Mouse (Mus musculus) limb, embryonic 11.5 days (tissue): ENCODE data around the gene Pon2. TPM values are rescaled to one million over a fixed set of nuclear protein-coding genes. Genes with fewer than 3 reads are reported as not detected.

ENCODE experiments used
- ATAC-seq: fragments of 200-750 bp; cut with Nextera tagmentation; 2 replicates; pipeline ENCODE4 v1.8.0; 2017; ENCODE audit warnings: low read depth; ENCODE audit not compliant: insufficient number of reproducible peaks, low FRiP score, low TSS enrichment
- DNase-seq: peaks from one replicate; pipeline ENCODE4 v3.0.0-alpha.2; 2015; ENCODE audit warnings: low spot score
- H3K27ac ChIP-seq: fragments of 300-500 bp; sonication (generic); replicated peaks from 2 replicates; pipeline ENCODE4 v1.5.1; 2014; ENCODE audit warnings: low read depth, mild to moderate bottlenecking, low read length
- H3K27me3 ChIP-seq: fragments of 300-500 bp; sonication (generic); 2 replicates; pipeline ENCODE4 v1.6.1; 2014; ENCODE audit warnings: mild to moderate bottlenecking, low read length, mixed read lengths; ENCODE audit not compliant: control insufficient read depth, insufficient read depth
- H3K36me3 ChIP-seq: fragments of 300-500 bp; sonication (generic); 2 replicates; pipeline ENCODE4 v1.6.1; 2014; ENCODE audit warnings: mild to moderate bottlenecking, low read length, moderate library complexity, mixed read lengths; ENCODE audit not compliant: control insufficient read depth, insufficient read depth
- H3K4me1 ChIP-seq: fragments of 300-500 bp; sonication (generic); 2 replicates; pipeline ENCODE4 v1.6.1; 2014; ENCODE audit warnings: low read length, mixed read lengths; ENCODE audit not compliant: control insufficient read depth, insufficient read depth
- H3K4me2 ChIP-seq: fragments of 300-500 bp; sonication (generic); 2 replicates; pipeline ENCODE4 v1.6.1; 2014; ENCODE audit warnings: low read depth, mild to moderate bottlenecking, moderate library complexity; ENCODE audit not compliant: severe bottlenecking
- H3K4me3 ChIP-seq: fragments of 300-500 bp; sonication (generic); 2 replicates; pipeline ENCODE4 v1.5.1; 2014; ENCODE audit warnings: low read depth, low read length
- H3K9ac ChIP-seq: fragments of 300-500 bp; sonication (generic); 2 replicates; pipeline ENCODE4 v1.6.1; 2014; ENCODE audit warnings: mild to moderate bottlenecking, low read length
- H3K9me3 ChIP-seq: fragments of 300-500 bp; sonication (generic); 2 replicates; pipeline ENCODE4 v1.6.1; 2016; ENCODE audit warnings: low read length; ENCODE audit not compliant: control insufficient read depth
- WGBS: fragments of 180-500 bp; shearing (Covaris S2); extraction: QIAGEN DNeasy Blood & Tissue Kit; methylation state at CpG from one replicate; pipeline ENCODE4 v1.1.7; 2014; 5-methylcytosine and 5-hydroxymethylcytosine counted together
- polyA plus RNA-seq: library from polyadenylated mRNA; unstranded; fragments of >200 nt; fragmentation: Nextera tagmentation; extraction: Ambion mirVana; gene quantifications from 2 replicates; pipeline ENCODE4 v1.2.1, GENCODE M21; 2014

The Pon2 gene
- polyA plus RNA-seq, 1 experiment from 2014 or later = 17.0 TPM

DNA sequence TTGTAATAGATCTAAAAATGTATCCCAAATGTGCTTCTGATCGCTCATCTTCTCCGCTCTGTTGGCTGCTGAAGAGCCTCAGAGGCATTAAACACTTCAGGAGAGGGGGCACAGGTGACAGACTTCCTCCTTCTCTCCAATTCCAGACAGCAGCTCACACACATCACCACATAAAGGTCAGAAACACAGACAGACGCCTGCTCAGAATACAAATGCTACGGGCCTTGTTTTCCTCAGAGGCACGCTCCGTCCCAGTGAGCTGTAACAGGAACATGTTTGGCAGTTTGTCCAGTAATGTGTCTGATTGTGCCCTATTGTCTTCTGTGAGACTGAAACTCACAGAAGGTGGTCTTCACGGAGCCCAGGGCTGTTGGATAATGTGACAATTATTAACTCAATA, 15.8 kb downstream of the Pon2 start:
- no peaks in the 10 kb centered on the region for H3K9me3 ChIP-seq
- no peak overlapping the region for H3K27ac ChIP-seq
- no peak overlapping the region for H3K4me3 ChIP-seq
- 89% methylated on average over 7 of the region's 7 CpGs for WGBS
- H3K27me3 ChIP-seq = no peaks in the 10 kb centered on the region
- DNase-seq = no peak
- ATAC-seq = no peak
- no peaks in the 10 kb centered on the region for H3K4me1 ChIP-seq
- no peaks in the 10 kb centered on the region for H3K36me3 ChIP-seq
- no peak overlapping the region for H3K9ac ChIP-seq
- no peak overlapping the region for H3K4me2 ChIP-seq

DNA sequence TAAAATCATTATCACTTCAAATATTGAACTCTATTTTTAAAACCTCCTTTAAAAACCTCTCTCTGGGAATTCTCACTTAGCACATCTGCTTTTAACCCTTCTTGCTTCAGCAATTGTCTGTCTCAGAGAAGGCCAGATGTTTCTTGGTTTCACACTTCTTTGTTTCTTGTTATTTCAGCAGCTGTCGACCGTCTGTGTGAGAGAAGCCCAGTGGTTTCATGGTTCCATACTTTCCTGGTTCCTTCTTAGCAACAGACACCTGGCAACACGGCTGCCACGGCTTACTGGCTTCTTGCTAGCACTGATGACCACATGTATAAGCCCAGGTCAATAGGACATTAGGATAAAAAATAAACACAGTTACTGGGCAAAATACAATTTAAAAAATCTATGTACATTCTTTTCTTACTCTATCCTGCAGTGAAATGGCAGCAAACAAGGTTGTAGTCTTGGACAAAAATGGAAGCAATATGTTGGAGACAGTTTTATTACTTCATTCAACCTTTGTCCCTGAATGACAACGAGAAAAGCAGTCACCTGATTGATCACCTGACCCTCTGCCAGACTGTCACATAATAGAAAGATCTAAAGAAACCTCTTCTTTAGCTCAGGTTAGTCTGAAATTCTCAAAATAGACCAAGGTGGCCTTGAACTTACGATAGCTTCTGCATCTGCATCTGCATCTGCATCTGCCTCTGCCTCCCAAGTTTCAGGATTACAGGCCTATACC, 17.5 kb downstream of the Pon2 start:
- Histone ChIP-seq H3K9me3 (no peaks in the 10 kb centered on the region), H3K4me3 (no peak overlapping the region), H3K4me2 (no peak overlapping the region), H3K36me3 (no peaks in the 10 kb centered on the region; the same call in 1 of the 2 replicates), H3K27ac (no peak overlapping the region), H3K4me1 (no peaks in the 10 kb centered on the region), H3K9ac (no peak overlapping the region), H3K27me3 (no peaks in the 10 kb centered on the region)
- ATAC-seq (no peak), DNase-seq (no peak)
- WGBS = 48% methylated on average over 6 of the region's 6 CpGs

DNA sequence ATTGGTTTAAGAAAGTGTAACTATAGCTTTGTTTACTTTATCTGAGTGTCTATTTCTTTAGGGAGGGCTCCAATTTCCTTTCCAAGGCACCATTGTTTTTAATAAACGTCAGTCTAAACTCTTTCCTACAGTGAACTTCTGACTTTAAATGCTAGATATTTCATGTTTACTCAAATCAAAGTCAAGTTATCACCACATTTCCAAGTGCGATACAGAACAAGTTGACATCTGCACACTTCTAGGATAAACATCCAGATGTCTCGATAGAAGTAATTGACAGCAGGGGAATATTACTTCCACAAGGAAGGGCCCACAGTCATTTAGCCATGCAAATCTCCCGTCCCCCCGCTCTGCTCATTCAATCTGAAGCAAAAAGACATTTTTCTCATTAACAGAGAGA, 20.3 kb downstream of the Pon2 start:
- DNase-seq (no peak), ATAC-seq (no peak)
- Histone ChIP-seq H3K27ac (no peak overlapping the region), H3K4me1 (no peaks in the 10 kb centered on the region), H3K36me3 (no peaks in the 10 kb centered on the region; the same call in 1 of the 2 replicates), H3K4me3 (no peak overlapping the region), H3K9ac (no peak overlapping the region), H3K9me3 (no peaks in the 10 kb centered on the region), H3K27me3 (no peaks in the 10 kb centered on the region), H3K4me2 (no peak overlapping the region)
- 68% methylated on average over 5 of the region's 5 CpGs for WGBS

DNA sequence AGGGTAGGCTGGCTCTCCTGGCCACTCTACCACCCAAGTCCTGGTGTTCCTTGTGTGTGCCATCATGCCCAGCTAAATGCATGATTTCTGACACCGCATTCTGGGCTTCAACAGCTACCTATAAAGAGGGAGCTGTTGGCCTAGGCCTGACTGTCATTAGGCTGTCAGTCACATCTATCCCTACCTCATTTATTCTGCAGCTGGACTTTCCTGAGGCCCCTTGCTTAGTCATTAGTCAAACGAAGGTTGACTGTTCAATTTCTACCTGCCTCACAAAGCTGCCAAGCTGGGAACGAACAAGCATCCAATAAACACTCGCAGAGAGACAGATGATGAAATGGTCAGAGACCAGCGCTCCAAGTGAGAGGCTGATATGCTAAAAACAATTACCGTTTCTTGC, 28.6 kb downstream of the Pon2 start:
- peaks cover 2% of the 10 kb centered on the region; the same call in 1 of the 2 replicates for H3K36me3 ChIP-seq
- no peak overlapping the region for H3K4me2 ChIP-seq
- ATAC-seq (no peak), DNase-seq (no peak)
- H3K27ac ChIP-seq = no peak overlapping the region
- 72% methylated on average over 6 of the region's 6 CpGs for WGBS
- H3K9me3 ChIP-seq = no peaks in the 10 kb centered on the region
- no peaks in the 10 kb centered on the region for H3K4me1 ChIP-seq
- no peaks in the 10 kb centered on the region for H3K27me3 ChIP-seq
- no peak overlapping the region for H3K4me3 ChIP-seq
- no peak overlapping the region for H3K9ac ChIP-seq

DNA sequence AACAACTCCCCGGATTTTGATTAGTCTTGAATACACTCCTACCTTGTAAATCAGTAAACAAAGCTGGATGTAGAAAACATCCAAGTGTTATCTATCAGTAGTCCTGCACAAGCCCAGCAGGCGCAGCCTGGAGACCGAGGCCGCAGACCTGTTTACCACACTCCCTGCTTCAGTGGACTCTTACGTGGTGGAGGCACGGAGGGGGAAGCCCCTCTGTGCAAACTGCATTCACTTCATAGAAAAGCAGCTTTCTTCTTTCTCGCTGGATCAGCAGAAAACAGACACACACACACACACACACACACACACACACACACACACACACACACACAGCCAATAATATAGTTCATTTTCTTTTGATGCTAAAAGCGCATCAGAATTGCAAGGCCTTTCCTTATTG, 33.5 kb downstream of the Pon2 start:
- Histone ChIP-seq H3K36me3 (no peaks in the 10 kb centered on the region), H3K27ac (no peak overlapping the region), H3K9ac (no peak overlapping the region), H3K9me3 (no peaks in the 10 kb centered on the region), H3K4me1 (no peaks in the 10 kb centered on the region), H3K27me3 (no peaks in the 10 kb centered on the region), H3K4me2 (no peak overlapping the region), H3K4me3 (no peak overlapping the region)
- DNase-seq = no peak
- WGBS = 83% methylated on average over 8 of the region's 8 CpGs
- ATAC-seq = no peak

DNA sequence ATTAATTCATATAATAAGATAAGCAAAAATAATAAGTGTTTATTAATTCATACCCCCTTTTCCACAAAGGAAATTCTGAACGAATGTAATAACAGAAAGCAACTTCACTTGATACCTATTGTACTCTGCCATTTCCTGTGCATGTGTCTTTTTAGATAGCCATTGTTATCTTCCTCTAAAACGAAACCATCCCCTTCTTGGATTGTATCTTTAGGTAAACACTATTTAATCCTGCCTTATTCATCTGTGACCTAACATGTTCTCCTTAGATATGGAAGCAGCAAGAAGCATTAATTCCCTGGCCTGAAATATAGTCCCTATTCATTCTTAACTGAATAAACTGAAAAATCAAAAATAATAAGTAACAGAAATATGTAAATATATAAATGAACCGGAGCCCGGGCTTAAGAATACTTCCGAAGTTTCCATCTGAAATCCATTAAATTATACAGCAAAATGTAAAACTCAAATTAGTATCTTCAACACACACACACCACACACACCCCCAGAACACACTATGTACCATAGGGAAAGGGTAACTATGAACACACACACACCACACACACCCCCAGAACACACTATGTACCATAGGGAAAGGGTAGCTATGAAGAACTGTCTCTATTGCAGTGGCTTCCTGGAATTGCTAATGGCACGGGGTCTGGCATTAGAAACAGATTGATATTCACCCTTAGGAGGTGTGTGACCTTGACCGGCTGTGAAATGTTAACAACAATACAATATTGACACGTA, 34.8 kb downstream of the Pon2 start:
- DNase-seq = no peak

DNA sequence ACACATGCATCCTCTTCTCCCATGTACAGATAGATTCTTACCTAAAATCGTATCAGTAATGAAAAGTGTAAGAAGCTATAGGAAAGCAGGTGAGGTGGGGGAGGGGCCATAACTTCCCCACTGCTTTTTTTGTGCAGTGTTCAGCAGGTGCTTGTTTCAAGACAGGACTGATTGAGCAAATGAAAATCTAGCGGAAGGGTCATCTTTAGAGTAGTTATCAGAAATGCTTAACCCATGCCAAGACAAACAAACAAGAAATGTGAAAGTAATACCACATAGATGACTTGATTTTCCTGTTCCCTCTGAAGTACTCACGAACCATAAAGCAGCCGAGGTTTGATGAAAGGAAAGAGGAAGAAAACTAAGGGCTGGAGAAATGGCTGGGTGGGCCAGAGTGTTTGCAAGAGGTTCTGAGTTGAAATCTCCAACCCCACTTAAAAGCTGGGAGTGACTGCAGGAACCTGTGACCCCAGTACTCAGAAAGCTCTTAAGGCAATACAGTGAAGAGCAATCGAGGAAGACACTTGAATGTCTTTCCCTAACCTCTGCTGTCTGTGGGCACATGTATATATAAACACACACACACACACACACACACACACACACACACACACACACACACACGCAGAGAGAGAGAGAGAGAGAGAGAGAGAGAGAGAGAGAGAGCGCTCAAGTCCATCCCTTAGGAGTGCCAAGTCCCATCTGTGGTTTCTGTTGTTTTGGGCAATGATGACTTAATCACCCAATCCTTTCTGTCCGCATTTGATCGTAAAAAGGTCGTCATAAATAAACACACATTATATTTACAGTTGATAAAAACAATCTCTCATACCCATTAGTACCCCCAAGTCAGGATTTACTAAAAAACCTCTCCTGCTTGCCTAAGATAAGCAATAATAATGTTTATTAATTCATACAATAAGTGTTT, 35.7 kb downstream of the Pon2 start:
- H3K27me3 ChIP-seq = no peaks in the 10 kb centered on the region
- WGBS = 88% methylated on average over 9 of the region's 10 CpGs
- H3K36me3 ChIP-seq = no peaks in the 10 kb centered on the region
- no peak overlapping the region for H3K4me2 ChIP-seq
- H3K9ac ChIP-seq = no peak overlapping the region
- no peak for DNase-seq
- no peak overlapping the region for H3K27ac ChIP-seq
- no peak for ATAC-seq
- H3K4me1 ChIP-seq = no peaks in the 10 kb centered on the region
- no peak overlapping the region for H3K4me3 ChIP-seq
- no peaks in the 10 kb centered on the region for H3K9me3 ChIP-seq

More for the DNA sequence above, 34.8 kb downstream of the Pon2 start:
- H3K27ac ChIP-seq = no peak overlapping the region
- no peaks in the 10 kb centered on the region for H3K9me3 ChIP-seq
- H3K27me3 ChIP-seq = no peaks in the 10 kb centered on the region
- no peak overlapping the region for H3K4me2 ChIP-seq
- no peak overlapping the region for H3K9ac ChIP-seq
- WGBS = 78% methylated on average over 8 of the region's 8 CpGs
- no peaks in the 10 kb centered on the region for H3K4me1 ChIP-seq
- no peak overlapping the region for H3K4me3 ChIP-seq
- H3K36me3 ChIP-seq = no peaks in the 10 kb centered on the region
- ATAC-seq = no peak
